Mouse (Mus musculus): ENCODE results near the gene Itpr3. TPM values are rescaled to one million over a fixed set of nuclear protein-coding genes. Genes with fewer than 3 reads are reported as not detected.

Itpr3 gene
- total and polyA plus RNA-seq, 2 experiments from 2014 or later, result 0.58 to 4.0 TPM

GRCm38 (mm10) chr17:27166901-27167300, 109.8 kb downstream of the Itpr3 start:
- no peaks in the 10 kb centered on the region for H3K36me3 ChIP-seq (ENCODE audit: insufficient read depth, low read length)
- no peaks in the 10 kb centered on the region for H3K9me3 ChIP-seq (ENCODE audit: low read length)
- H3K27me3 ChIP-seq (ENCODE audit: insufficient read depth, low read length), result no peaks in the 10 kb centered on the region
- H3K4me1 ChIP-seq (ENCODE audit: insufficient read depth, low read length), result no peaks in the 10 kb centered on the region
- no peak for ATAC-seq
- no peak overlapping the region for H3K9ac ChIP-seq (replicated peaks; ENCODE audit: low read length)
- H3K4me2 ChIP-seq (ENCODE audit: low read depth, low read length), result no peak overlapping the region
- DNase-seq (ENCODE audit: low spot score), result no peak
- TF ChIP-seq CTCF (IDR thresholded peaks at IDR 0.05; ENCODE audit: low read depth), result no peak
- 77% methylated on average over 6 of the region's 6 CpGs for WGBS
- H3K4me3 ChIP-seq (ENCODE audit: low read length), result no peak overlapping the region
- H3K27ac ChIP-seq, result no peak overlapping the region

GRCm38 (mm10) chr17:27167545-27167944, 110.4 kb downstream of the Itpr3 start, which contains the start of gene Ip6k3:
Gene Ip6k3 (minus strand): TSS chr17:27167795.
- no peak within 1 kb of the TSS for H3K4me2 ChIP-seq (ENCODE audit: low read depth, low read length)
- H3K4me3 ChIP-seq (ENCODE audit: low read length), result no peak within 1 kb of the TSS
- H3K9me3 ChIP-seq (ENCODE audit: low read length), result no peaks in the 10 kb centered on the region
- 37% methylated on average over 4 of the region's 4 CpGs for WGBS
- no peaks in the 10 kb centered on the region for H3K36me3 ChIP-seq (ENCODE audit: insufficient read depth, low read length)
- H3K4me1 ChIP-seq (ENCODE audit: insufficient read depth, low read length), result no peaks in the 10 kb centered on the region
- no peak within 1 kb of the TSS for H3K27ac ChIP-seq
- no peak for ATAC-seq
- TF ChIP-seq CTCF (IDR thresholded peaks at IDR 0.05; ENCODE audit: low read depth), result no peak
- no peaks in the 10 kb centered on the region for H3K27me3 ChIP-seq (ENCODE audit: insufficient read depth, low read length)
- peak; percentile 49 for DNase-seq (ENCODE audit: low spot score)
- no peak within 1 kb of the TSS for H3K9ac ChIP-seq (replicated peaks; ENCODE audit: low read length)

GRCm38 (mm10) chr17:27168569-27168968, 111.5 kb downstream of the Itpr3 start:
- TF ChIP-seq CTCF (IDR thresholded peaks at IDR 0.05; ENCODE audit: low read depth), result no peak
- WGBS, result 96% methylated on average over 4 of the region's 4 CpGs
- Histone ChIP-seq H3K4me3 (ENCODE audit: low read length) (no peak overlapping the region), H3K27me3 (ENCODE audit: insufficient read depth, low read length) (no peaks in the 10 kb centered on the region), H3K36me3 (ENCODE audit: insufficient read depth, low read length) (no peaks in the 10 kb centered on the region), H3K4me1 (ENCODE audit: insufficient read depth, low read length) (no peaks in the 10 kb centered on the region), H3K4me2 (ENCODE audit: low read depth, low read length) (no peak overlapping the region), H3K27ac (no peak overlapping the region), H3K9ac (replicated peaks; ENCODE audit: low read length) (no peak overlapping the region), H3K9me3 (ENCODE audit: low read length) (no peaks in the 10 kb centered on the region)
- DNase-seq (ENCODE audit: low spot score), result no peak
- no peak for ATAC-seq

- no peak for ATAC-seq
- 72% methylated on average over 11 of the region's 11 CpGs for WGBS
- no peaks in the 10 kb centered on the region for H3K36me3 ChIP-seq (ENCODE audit: insufficient read depth, low read length)
Measured at GRCm38 (mm10) chr17:27169952-27170695, 113.0 kb downstream of the Itpr3 start.

GRCm38 (mm10) chr17:27171121-27171520, 114.0 kb downstream of the Itpr3 start:
- H3K27me3 ChIP-seq (ENCODE audit: insufficient read depth, low read length), result no peaks in the 10 kb centered on the region
- no peak for TF ChIP-seq CTCF (IDR thresholded peaks at IDR 0.05; ENCODE audit: low read depth)
- no peak for DNase-seq (ENCODE audit: low spot score)
- H3K4me1 ChIP-seq (ENCODE audit: insufficient read depth, low read length), result 0 out of 2 replicates have a peak, but pooled peaks cover 6% of the 10 kb centered on the region
- 77% methylated on average over 5 of the region's 5 CpGs for WGBS
- H3K4me2 ChIP-seq (ENCODE audit: low read depth, low read length), result no peak overlapping the region
- H3K9ac ChIP-seq (replicated peaks; ENCODE audit: low read length), result no peak overlapping the region
- no peak overlapping the region for H3K4me3 ChIP-seq (ENCODE audit: low read length)
- H3K36me3 ChIP-seq (ENCODE audit: insufficient read depth, low read length), result no peaks in the 10 kb centered on the region
- no peaks in the 10 kb centered on the region for H3K9me3 ChIP-seq (ENCODE audit: low read length)
- H3K27ac ChIP-seq, result no peak overlapping the region
- ATAC-seq, result no peak

More at GRCm38 (mm10) chr17:27169952-27170695, 113.0 kb downstream of the Itpr3 start:
- H3K9ac ChIP-seq (replicated peaks; ENCODE audit: low read length), result no peak overlapping the region
- H3K4me2 ChIP-seq (ENCODE audit: low read depth, low read length), result no peak overlapping the region
- DNase-seq (ENCODE audit: low spot score), result no peak
- no peaks in the 10 kb centered on the region for H3K27me3 ChIP-seq (ENCODE audit: insufficient read depth, low read length)
- H3K9me3 ChIP-seq (ENCODE audit: low read length), result no peaks in the 10 kb centered on the region
- H3K4me3 ChIP-seq (ENCODE audit: low read length), result no peak overlapping the region
- H3K27ac ChIP-seq, result no peak overlapping the region
- no peaks in the 10 kb centered on the region for H3K4me1 ChIP-seq (ENCODE audit: insufficient read depth, low read length)
- no peak for TF ChIP-seq CTCF (IDR thresholded peaks at IDR 0.05; ENCODE audit: low read depth)

Small RNAs within 50 kb of the gene (microRNA-seq; reads per million reads assigned to microRNA genes)
- 0 reads per million in 2 experiments for gene Mir7677

Other genes starting within 250 kb of the Itpr3 start
- gene Nkx2-5, start 212.3 kb upstream of the Itpr3 start, total RNA-seq (2014; rRNA removed), result not detected in 2 replicates
- not detected in 2 replicates for gene Nkx2-5, start 212.3 kb upstream of the Itpr3 start, polyA plus RNA-seq (2015; fragmentation: Nextera tagmentation; extraction: Ambion mirVana)
- gene Kifc5b, start 140.2 kb upstream of the Itpr3 start, total RNA-seq (2014; rRNA removed), result 1.6 and 4.7 TPM in 2 replicates
- gene Kifc5b, start 140.2 kb upstream of the Itpr3 start, polyA plus RNA-seq (2015; fragmentation: Nextera tagmentation; extraction: Ambion mirVana), result 3.2 TPM in 2 replicates
- 45.7 and 49.5 TPM in 2 replicates for gene Phf1, start 124.3 kb upstream of the Itpr3 start, total RNA-seq (2014; rRNA removed)
- gene Phf1, start 124.3 kb upstream of the Itpr3 start, polyA plus RNA-seq (2015; fragmentation: Nextera tagmentation; extraction: Ambion mirVana), result 30.0 and 30.8 TPM in 2 replicates
- 59.0 and 63.8 TPM in 2 replicates for gene Cuta, start 117.7 kb upstream of the Itpr3 start, total RNA-seq (2014; rRNA removed)
- gene Cuta, start 117.7 kb upstream of the Itpr3 start, polyA plus RNA-seq (2015; fragmentation: Nextera tagmentation; extraction: Ambion mirVana), result 149 and 152 TPM in 2 replicates
- gene Syngap1, start 116.1 kb upstream of the Itpr3 start, total RNA-seq (2014; rRNA removed), result 53.4 and 74.2 TPM in 2 replicates
- 4.4 and 5.3 TPM in 2 replicates for gene Syngap1, start 116.1 kb upstream of the Itpr3 start, polyA plus RNA-seq (2015; fragmentation: Nextera tagmentation; extraction: Ambion mirVana)
- 21.4 and 22.7 TPM in 2 replicates for gene Zbtb9, start 84.1 kb upstream of the Itpr3 start, total RNA-seq (2014; rRNA removed)
- 6.6 and 7.8 TPM in 2 replicates for gene Zbtb9, start 84.1 kb upstream of the Itpr3 start, polyA plus RNA-seq (2015; fragmentation: Nextera tagmentation; extraction: Ambion mirVana)
- gene Bak1, start 28.3 kb upstream of the Itpr3 start, total RNA-seq (2014; rRNA removed), result 62.9 and 70.8 TPM in 2 replicates
- 4.0 and 4.2 TPM in 2 replicates for gene Bak1, start 28.3 kb upstream of the Itpr3 start, polyA plus RNA-seq (2015; fragmentation: Nextera tagmentation; extraction: Ambion mirVana)
- 230 and 283 TPM in 2 replicates for gene Uqcc2, start 76.6 kb downstream of the Itpr3 start, total RNA-seq (2014; rRNA removed)
- 427 and 445 TPM in 2 replicates for gene Uqcc2, start 76.6 kb downstream of the Itpr3 start, polyA plus RNA-seq (2015; fragmentation: Nextera tagmentation; extraction: Ambion mirVana)
- gene Ip6k3, start 110.5 kb downstream of the Itpr3 start, total RNA-seq (2014; rRNA removed), result 0.47 TPM in 1 of 2 replicates, not detected in the other
- gene Ip6k3, start 110.5 kb downstream of the Itpr3 start, polyA plus RNA-seq (2015; fragmentation: Nextera tagmentation; extraction: Ambion mirVana), result 0.31 and 0.37 TPM in 2 replicates
- 100 and 112 TPM in 2 replicates for gene Lemd2, start 147.2 kb downstream of the Itpr3 start, total RNA-seq (2014; rRNA removed)
- gene Lemd2, start 147.2 kb downstream of the Itpr3 start, polyA plus RNA-seq (2015; fragmentation: Nextera tagmentation; extraction: Ambion mirVana), result 17.5 and 18.4 TPM in 2 replicates